Mouse (Mus musculus): ENCODE results near the gene Nif3l1.

- TF ChIP-seq CTCF (conservative IDR thresholded peaks at IDR 0.05; ENCODE audit: insufficient read depth, insufficient read length, low read depth, low read length), result no peak
- no peak for TF ChIP-seq POLR2A (IDR thresholded peaks at IDR 0.05; ENCODE audit: low read depth, low read length)
Measured at GRCm38 (mm10) chr1:58465561-58465960, 20.6 kb downstream of the Nif3l1 start.
